Mouse (Mus musculus) liver, adult 2 months (tissue): ENCODE measurements at regions not wholly inside any gene's neighbourhood (a gene's known extent, or its start where the extent isn't known, plus 50 kb on each side); places are given as distances from the start of the nearest gene placed in this dataset.

Experiments
- CTCF ChIP-seq: fragments of 200-500 bp; IDR thresholded peaks from 2 replicates; pipeline ENCODE4 v1.5.1; 2011; ENCODE audit warnings: low read depth, low read length, control low read depth
- POLR2A ChIP-seq: fragments of 200-500 bp; IDR thresholded peaks from 2 replicates; pipeline ENCODE4 v1.6.1; 2011; ENCODE audit warnings: low read length, control low read depth; ENCODE audit not compliant: insufficient read depth; ENCODE audit errors: extremely low read depth

DNA sequence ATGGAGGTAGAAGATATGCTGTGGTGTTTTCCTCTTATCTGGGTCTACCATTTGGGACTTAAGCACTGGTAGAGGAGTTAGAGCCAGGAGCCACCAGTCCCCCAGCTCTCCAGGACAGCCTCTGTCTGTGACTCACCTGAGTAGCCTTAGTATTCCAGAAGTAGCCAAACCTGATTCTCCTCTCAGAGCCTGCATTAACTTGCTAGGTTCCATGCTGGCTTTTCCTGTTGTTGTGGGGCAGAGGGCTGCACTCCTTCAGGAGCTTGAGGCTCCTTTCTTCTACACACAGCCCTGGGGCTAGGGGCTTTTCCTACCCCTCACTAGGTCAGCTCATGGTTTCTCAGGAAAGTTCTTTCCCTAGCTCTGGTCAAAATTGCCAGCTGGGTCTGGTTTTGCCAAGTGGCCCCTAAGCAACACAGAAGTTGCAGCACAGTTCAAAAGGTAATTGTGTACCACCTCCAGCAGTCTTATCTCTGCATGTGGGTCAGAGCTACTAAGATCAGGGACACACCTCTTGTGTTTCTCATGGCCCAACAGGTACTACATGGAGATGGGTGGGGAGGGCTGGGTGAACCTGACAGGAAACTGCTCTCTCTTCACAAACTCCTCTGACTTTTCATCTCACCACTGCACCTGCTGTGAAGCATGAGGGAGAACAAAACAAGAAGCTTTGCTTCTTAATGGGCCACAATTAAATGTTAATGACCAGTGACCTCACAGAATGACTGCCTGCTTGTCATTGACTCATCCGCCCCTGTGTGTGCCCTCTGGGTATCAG lies 129.7 kb upstream of the Shh start:
- no peak for TF ChIP-seq CTCF
- TF ChIP-seq POLR2A: no peak
